Mouse (Mus musculus) monocyte, adult 5-6 weeks (primary cell): ENCODE results near the gene Corin. TPM values are rescaled to one million over a fixed set of nuclear protein-coding genes. Genes with fewer than 3 reads are reported as not detected.

Source experiments
- ATAC-seq: fragments of 153-309, 156-312 bp; replicated peaks from 2 replicates; pipeline ENCODE4 v1.8.0; 2017; ENCODE audit warnings: mild to moderate bottlenecking; ENCODE audit not compliant: low TSS enrichment, insufficient number of reproducible peaks, severe bottlenecking, poor library complexity, low FRiP score
- total RNA-seq: library from RNA; stranded (forward); fragments of 200-1000, 200-491, 200-594 nt; gene quantifications from 3 replicates; pipeline ENCODE4 v1.2.3, GENCODE M21; 2017

Gene Corin
- total RNA-seq, result not detected in 3 replicates

DNA sequence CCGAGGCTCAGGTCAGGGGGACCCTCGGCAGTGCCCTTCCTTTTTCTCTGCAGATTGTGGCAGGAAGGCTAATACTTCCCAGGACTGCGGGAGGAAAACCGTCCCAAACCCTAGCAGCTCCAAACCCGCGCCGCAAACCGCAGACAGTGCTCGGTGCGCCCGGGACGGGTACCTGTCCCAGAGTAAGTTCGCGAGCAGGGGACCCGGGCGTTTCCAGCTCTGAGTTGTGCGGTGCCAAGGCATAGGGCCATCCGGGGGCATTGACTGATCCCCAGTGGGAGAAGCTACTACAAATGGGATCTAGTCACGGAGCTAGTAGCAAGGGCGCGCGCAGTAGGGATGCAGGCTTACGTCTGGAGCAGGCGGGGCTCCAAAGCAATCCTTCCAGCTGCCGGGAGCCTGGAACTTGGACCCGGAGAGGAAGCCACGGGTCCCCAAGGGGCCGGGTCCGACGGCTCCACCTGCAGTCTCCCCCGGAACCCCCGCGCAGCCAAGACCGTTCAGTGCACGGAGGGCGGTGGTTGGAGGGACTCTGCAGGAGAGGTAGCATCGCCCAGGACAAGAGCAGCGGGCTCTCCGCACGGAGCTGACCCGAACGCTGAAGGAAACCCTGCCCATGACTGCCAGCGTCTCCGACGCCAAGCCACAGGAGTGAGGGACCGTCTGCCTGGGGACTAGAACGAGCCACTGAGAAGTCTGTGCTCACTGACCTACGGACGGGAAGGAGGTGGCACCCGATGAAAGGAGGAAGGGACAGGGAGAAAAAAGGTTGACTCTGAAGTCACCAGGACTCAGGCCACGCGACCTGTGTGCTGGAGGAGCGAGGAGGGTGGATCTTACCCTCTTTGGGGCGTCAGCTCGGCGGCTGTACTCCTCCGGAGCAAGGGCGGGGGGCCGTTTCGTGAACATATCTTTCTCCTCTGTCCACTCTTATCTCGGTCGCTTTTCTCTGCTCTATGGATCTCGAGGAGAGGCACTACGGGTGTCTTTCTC, at the start of gene Corin:
Gene Corin (minus strand): TSS at position 943 of the 993 bp plus-strand sequence.
- no peak for ATAC-seq

- no peak for ATAC-seq
Observed at GRCm38 (mm10) chr5:72551209-72551608, 46.9 kb upstream of the Corin start.

DNA sequence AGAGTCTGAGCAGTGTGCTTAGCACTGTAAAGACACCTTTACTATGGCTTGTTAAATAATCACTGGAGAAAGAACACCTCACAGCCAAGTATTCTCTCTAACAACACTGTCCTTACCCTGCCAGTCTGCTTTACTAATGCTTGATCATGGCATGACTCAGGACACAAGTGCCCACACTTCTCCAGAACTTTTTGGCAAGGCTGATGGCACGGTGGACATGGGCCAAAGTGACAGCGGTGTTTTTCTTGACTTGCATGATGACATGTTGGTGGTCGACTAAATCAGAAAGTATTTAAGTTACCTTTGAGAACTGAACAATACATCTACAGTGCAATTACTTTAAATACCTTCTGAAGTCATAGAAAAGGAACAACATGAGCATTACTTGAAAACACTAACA, 24.6 kb upstream of the Corin start:
- no peak for ATAC-seq

DNA sequence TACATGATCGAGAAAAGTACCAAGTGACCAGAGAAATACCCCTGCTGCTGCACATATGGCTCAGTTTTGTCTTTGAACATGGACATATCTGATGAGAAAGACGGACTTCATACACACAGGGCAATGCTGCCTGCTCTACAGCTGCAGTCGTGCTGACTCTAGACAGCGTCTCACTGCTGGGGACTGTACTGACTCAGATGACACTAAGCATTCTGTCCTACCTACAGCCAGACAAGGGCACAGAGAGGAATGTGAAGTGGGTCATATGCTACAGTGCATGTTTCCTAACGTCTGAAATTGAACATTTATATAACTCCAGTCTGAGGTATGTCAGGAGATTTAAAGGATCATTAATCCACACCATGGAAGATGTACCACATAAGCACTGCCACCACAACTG, 9.5 kb upstream of the Corin start:
- no peak for ATAC-seq

GRCm38 (mm10) chr5:72505740-72506139, 1.5 kb upstream of the Corin start:
- ATAC-seq, result no peak

GRCm38 (mm10) chr5:72502778-72503177, 1.5 kb downstream of the Corin start:
- no peak for ATAC-seq

DNA sequence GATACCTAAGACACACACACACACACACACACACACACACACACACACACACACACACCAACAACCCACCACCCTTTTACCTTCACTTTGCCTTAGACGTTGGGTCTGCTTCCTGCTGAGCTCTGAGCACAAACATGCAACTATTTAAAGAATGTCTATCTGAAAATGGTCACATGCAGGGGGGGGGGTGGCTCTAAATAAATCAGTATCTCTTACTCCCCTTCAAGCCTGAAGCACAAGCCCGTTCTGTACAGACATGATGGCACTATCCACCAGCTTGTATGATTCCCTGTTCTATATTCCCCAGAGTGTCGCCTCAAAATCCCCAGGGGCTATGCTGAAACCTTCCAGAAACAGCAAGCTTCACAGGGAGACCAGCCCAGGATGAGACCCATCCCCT, 2.5 kb downstream of the Corin start:
- no peak for ATAC-seq

DNA sequence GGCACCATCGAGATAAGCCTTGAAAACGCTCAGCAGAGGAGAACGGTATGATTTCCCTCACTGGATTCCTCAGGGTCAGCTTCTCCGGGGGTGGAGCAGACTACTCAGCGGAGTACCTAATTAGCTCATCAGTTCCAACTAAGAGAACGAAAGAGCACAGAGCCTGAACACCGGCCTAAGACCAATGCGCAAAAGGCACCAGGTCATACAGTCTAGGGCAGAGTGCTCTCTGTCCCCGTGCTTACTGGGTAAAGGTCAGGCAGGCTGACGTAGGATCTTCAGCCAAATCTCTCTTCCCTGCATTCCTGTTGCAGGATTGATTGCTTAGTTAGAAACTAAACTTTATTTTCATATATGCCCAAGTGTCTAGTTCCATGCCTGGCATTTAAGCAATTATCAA, 6.0 kb downstream of the Corin start:
- no peak for ATAC-seq

DNA sequence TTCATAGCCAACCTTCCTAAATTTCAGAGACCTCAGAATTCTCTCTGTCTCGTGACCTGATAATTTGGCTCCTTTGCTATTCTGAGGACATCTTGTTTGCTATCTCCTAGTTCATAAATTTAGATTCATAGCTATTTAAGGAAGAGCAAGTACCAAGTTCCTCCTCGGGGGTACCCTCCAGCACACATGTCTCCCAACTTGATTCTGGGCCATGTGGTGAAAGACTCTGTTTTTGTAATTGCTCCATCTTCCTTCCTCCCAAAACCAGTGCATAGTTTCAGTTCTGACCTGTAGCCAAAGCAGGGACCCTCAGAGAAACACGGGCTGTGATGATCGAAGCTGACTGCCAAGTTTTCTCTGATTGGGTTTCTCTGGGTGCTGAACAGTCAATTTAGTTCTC, 7.5 kb downstream of the Corin start:
- ATAC-seq, result no peak

DNA sequence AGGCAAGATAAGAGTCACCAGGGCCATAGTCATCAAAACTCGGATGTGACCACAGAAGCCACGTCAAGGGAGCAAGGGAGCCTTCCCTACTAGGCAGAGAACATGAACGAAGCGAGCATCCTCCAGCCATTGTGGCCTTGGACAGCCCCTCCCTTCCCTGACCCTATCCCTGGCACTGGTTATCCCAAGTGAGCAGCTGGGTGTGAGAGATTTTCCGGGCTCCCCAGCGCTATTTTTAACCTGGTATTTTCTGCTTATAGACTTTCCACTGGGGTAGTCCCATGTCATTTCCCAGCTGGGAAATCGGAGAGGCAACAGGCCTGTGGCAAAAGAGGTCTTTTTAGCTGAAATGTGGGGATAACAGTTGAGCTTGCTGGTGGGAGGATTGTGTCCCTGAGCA, 10.4 kb downstream of the Corin start:
- ATAC-seq, result no peak

DNA sequence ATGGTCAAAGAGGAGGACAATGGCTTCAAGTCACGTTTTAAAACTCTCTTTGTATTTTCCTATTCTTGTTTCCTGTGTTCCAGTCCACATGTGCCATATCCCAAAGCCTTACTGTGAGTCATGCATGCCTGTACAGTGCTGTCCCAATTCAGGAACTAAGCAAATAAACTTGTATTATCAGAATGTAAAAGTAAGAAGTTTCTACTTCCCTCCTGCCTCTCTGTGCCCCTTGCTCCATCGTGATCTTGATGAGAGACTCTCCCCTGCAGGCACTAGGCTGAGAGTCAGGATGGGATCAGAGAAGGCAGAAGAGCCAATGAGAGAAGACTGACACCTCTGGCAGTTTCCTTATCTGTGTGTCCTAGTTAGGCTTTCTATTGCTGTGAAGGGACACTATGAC, 13.0 kb downstream of the Corin start:
- ATAC-seq, result no peak

DNA sequence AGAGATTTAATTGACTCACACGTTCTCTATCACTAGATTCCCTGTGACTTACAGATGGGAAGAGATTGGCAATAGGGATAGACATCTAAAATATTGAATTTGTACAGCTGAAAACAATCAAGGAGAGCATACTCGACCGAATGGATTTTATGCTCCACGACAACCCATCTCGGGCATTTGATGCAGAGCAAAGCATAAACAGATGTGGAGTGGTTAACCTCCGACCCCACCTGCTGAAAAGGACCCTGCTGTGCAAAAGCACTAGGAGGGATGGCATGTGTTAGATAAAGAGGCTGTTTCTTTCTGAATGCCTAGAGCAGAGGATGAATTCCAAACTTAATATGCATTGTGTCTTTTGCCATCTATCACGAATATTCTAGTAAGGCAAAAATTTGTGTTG, 23.8 kb downstream of the Corin start:
- no peak for ATAC-seq

DNA sequence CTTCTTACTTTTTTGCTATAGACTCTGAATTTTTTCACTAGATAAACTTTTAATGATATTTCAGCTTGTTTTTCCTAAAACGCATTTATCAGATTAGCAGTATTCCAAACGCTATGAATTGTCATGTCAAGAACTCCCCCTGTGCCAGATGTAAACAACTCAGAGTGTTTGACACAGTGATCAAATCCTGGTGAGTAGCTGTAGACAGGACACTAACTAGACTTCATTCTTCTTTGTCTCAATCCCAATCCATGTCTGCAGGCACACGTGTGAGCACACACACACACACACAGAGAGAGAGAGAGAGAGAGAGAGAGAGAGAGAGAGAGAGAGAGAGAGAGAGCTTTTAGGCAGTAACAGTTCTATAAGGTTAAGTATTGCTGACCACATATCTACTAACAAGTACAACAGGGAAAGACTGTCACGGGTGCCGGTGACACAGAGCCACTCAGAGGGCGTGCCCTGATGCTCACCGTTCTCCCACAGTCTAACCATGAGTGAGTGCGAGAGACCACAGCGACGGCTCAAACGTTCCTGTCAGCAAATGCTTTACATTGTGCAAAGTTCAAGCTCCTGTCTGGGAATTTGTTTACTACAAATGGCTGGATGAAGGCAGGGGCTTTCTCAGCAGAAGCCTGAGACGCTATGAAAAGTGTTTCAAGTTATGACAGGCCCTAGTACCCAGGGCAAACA, 31.8 kb downstream of the Corin start:
- ATAC-seq, result no peak

DNA sequence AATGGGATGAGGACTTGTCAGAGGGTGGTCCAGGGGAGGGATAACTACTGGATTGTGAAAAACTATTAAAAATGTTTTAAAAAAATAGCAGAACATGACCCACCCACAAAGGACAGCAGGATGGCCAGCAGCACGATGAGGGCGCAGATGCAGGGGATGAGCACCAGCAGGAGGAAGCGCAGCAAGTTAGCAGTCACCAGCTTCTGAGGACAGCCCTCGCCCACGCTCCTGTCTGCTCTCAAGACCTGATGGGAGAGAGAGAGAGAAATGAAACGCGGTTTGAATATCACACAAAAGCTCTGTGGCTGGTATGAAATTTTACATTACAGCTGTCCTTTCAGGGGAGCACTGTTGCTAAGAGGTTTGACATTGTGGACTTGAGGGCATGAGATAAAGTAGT, 32.5 kb downstream of the Corin start:
- ATAC-seq, result no peak

GRCm38 (mm10) chr5:72464932-72465331, 39.3 kb downstream of the Corin start:
- ATAC-seq, result no peak

DNA sequence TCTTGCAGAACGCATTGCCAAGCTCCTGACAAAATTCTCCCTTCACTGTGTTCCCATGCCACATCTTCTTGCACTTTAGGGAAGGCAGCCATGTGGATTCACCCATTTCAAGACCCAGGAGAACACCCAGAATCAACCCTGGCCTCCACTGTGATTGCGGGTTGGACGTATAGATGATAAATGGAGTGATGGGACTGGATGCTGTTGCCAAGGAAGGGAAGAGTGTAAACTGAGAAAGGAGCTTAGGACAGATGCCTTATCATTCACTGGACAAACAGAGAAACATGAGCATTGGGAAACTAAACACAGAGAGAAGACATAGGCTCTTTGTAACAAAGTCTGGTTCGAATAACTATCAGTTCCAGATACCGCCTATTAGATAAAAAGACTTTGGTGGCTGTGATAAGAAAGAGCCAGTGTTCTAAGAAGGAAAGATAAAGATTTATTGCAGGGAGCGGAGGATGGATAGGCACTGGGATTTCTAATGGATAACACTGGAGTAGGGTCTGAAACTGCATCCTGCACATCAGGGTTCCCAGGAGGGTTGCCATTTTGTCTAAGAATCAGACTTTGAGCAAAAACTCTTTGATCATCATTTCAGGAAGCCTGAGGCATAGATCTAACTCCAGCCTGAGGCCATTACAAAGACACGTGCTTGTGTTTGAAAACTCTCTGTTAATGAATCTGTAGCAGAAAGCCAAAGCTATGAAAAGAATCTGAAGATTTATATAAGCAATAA, 44.7 kb downstream of the Corin start:
- no peak for ATAC-seq

- ATAC-seq, result no peak
Observed at GRCm38 (mm10) chr5:72453690-72454089, 50.6 kb downstream of the Corin start.

GRCm38 (mm10) chr5:72453176-72453575, 51.1 kb downstream of the Corin start:
- ATAC-seq, result no peak

DNA sequence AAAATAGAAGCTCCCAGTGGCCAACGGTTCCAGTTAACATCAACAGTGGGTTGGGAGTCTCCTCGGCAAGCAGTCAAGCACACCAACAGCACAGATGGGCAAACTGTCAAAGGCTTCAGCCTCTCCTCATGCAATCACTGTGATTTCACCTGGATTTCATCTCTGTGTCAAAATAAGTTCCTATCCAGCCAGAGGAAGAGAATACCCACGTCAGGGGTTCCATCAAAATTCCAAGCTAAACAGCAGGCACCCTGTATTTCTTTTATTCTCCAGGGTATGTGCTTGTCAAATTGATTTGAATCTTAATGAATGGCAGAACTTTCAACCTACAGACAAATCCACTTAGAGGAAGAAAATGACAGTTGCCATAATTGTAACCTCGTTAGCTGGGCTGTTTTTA, 51.5 kb downstream of the Corin start:
- no peak for ATAC-seq
